In the genomic region with DNA sequence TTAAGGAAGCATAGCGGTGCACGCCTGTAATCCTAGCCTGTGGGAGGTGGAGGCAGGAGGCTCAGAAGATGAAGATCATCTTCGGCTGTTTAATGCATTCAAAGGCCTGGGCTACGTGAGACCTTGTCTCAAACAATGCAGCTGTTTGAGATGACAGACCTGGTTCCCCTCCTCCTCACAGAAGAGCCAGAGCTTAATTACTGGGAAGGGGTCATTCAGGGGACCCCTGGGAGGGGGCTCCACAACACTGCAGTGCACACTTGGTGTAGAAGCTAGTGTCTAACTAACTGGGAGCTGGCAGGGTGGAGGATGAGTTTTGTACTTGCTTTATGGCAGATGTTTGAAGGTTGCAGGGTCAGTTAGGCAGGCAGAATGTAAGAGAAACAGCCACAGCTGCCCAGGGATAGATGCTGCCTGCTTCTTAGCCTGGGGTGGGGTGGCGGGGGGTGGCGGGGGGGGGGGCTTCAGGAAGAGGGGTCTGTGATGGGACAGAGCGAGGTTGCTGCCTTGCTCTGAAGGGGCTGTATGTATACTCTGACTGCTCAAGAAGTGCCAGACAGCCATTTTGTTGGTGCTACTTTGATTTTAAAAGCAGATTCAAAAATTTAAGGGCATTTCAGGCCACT, we compare ENCODE assay signal across 9 mouse cellular contexts. TPM values are rescaled to one million over a fixed set of nuclear protein-coding genes. Genes with fewer than 3 reads are reported as not detected.
DNase-seq lines count a peak whose midpoint lies in the region; ATAC-seq and TF ChIP-seq lines count a peak whose summit lies in the region.
"Had no signal": no experiment of that assay in that cellular context is flagged by ENCODE, and none has a peak within 500 bp of the region (broad histone marks: within the 10 kb centered on the region; RNA-seq: fewer than 3 reads in every experiment).

No protein-coding gene starts in this region.

- H3K4me2 ChIP-seq in intestine, embryonic 15.5 days (replicated peaks) = no peak overlapping the region
- no peak overlapping the region for H3K4me2 ChIP-seq in intestine, postnatal 0 days (replicated peaks; ENCODE audit: low read depth)
- H3K4me2 ChIP-seq in embryonic facial prominence, embryonic 12.5 days (replicated peaks) = no peak overlapping the region
- H3K4me2 ChIP-seq in hindbrain, embryonic 16.5 days (ENCODE audit: low read length) = no peak overlapping the region
- H3K4me2 ChIP-seq in neural tube, embryonic 12.5 days (replicated peaks) = peak overlapping the region; percentile 33

- H3K27ac ChIP-seq in intestine, embryonic 15.5 days = no peak overlapping the region
- no peak overlapping the region for H3K27ac ChIP-seq in intestine, postnatal 0 days (ENCODE audit: low read depth, low read length)
- H3K27ac ChIP-seq in embryonic facial prominence, embryonic 12.5 days = peak overlapping the region; percentile 83
- 0 out of 2 replicates have a peak overlapping the region, but pooled peaks have one; percentile 42 for H3K27ac ChIP-seq in hindbrain, embryonic 16.5 days (ENCODE audit: low read depth, low read length)
- peak overlapping the region; percentile 86 for H3K27ac ChIP-seq in neural tube, embryonic 12.5 days

- H3K27me3 ChIP-seq in intestine, embryonic 15.5 days (replicated peaks) = no peaks in the 10 kb centered on the region
- no peaks in the 10 kb centered on the region for H3K27me3 ChIP-seq in intestine, postnatal 0 days (replicated peaks; ENCODE audit: control insufficient read depth, insufficient read depth, low read length)
- no peaks in the 10 kb centered on the region for H3K27me3 ChIP-seq in embryonic facial prominence, embryonic 12.5 days
- no peaks in the 10 kb centered on the region for H3K27me3 ChIP-seq in hindbrain, embryonic 16.5 days (replicated peaks; ENCODE audit: control insufficient read depth, insufficient read depth, low read length)
- H3K27me3 ChIP-seq in neural tube, embryonic 12.5 days (replicated peaks) = no peaks in the 10 kb centered on the region

- DNase-seq in spleen, postnatal 14 days (ENCODE audit: low spot score in 2 of 2) = no peak
- DNase-seq in spleen, postnatal 4 days (ENCODE audit: low spot score in 2 of 2) = no peak
- DNase-seq in right cerebral cortex, postnatal 4 days = no peak
- DNase-seq: cerebellum, adult 11 months had no signal

- 0 out of 2 replicates have a peak, but pooled peaks cover 9% of the 10 kb centered on the region for H3K4me1 ChIP-seq in intestine, embryonic 15.5 days (replicated peaks)
- no peaks in the 10 kb centered on the region for H3K4me1 ChIP-seq in intestine, postnatal 0 days (replicated peaks; ENCODE audit: control insufficient read depth, insufficient read depth, low read length)
- H3K4me1 ChIP-seq in embryonic facial prominence, embryonic 12.5 days = peaks cover 28% of the 10 kb centered on the region
- H3K4me1 ChIP-seq in hindbrain, embryonic 16.5 days (ENCODE audit: control insufficient read depth, insufficient read depth, low read depth, low read length) = peaks cover 15% of the 10 kb centered on the region
- peaks cover 28% of the 10 kb centered on the region for H3K4me1 ChIP-seq in neural tube, embryonic 12.5 days

- no peak overlapping the region for H3K4me3 ChIP-seq in intestine, embryonic 15.5 days (replicated peaks)
- H3K4me3 ChIP-seq in intestine, postnatal 0 days (ENCODE audit: low read depth, low read length) = no peak overlapping the region
- H3K4me3 ChIP-seq in embryonic facial prominence, embryonic 12.5 days = no peak overlapping the region
- no peak overlapping the region for H3K4me3 ChIP-seq in hindbrain, embryonic 16.5 days (ENCODE audit: low read length)
- H3K4me3 ChIP-seq in neural tube, embryonic 12.5 days = no peak overlapping the region

- H3K9ac ChIP-seq in intestine, embryonic 15.5 days = no peak overlapping the region
- H3K9ac ChIP-seq in intestine, postnatal 0 days (ENCODE audit: low read depth, low read length) = no peak overlapping the region
- 0 out of 2 replicates have a peak overlapping the region, but pooled peaks have one; percentile 19 for H3K9ac ChIP-seq in embryonic facial prominence, embryonic 12.5 days
- H3K9ac ChIP-seq in hindbrain, embryonic 16.5 days (ENCODE audit: low read depth, low read length) = no peak overlapping the region
- no peak overlapping the region for H3K9ac ChIP-seq in neural tube, embryonic 12.5 days

- TF ChIP-seq CTCF in intestine, postnatal 0 days (IDR thresholded peaks at IDR 0.05; ENCODE audit: low read depth) = no peak

- peaks cover 10% of the 10 kb centered on the region for H3K36me3 ChIP-seq in intestine, embryonic 15.5 days
- peaks cover 47% of the 10 kb centered on the region for H3K36me3 ChIP-seq in intestine, postnatal 0 days (ENCODE audit: control insufficient read depth, insufficient read depth)
- peaks cover 23% of the 10 kb centered on the region for H3K36me3 ChIP-seq in embryonic facial prominence, embryonic 12.5 days
- peaks cover 15% of the 10 kb centered on the region for H3K36me3 ChIP-seq in hindbrain, embryonic 16.5 days (ENCODE audit: control insufficient read depth, insufficient read depth, low read length)
- peaks cover 18% of the 10 kb centered on the region for H3K36me3 ChIP-seq in neural tube, embryonic 12.5 days

- ATAC-seq in intestine, embryonic 15.5 days = peak; percentile 15; the same call in 1 of the 2 replicates
- no peak for ATAC-seq in intestine, postnatal 0 days
- ATAC-seq in embryonic facial prominence, embryonic 12.5 days (ENCODE audit: insufficient number of reproducible peaks, insufficient read depth, low FRiP score, low TSS enrichment) = peak; percentile 55
- ATAC-seq in hindbrain, embryonic 16.5 days = peak; percentile 19; the same call in 1 of the 2 replicates
- ATAC-seq in neural tube, embryonic 12.5 days (ENCODE audit: low FRiP score, low read depth) = peak; percentile 43

- no peaks in the 10 kb centered on the region for H3K9me3 ChIP-seq in intestine, embryonic 15.5 days
- H3K9me3 ChIP-seq in intestine, postnatal 0 days (ENCODE audit: control insufficient read depth) = no peaks in the 10 kb centered on the region
- H3K9me3 ChIP-seq in embryonic facial prominence, embryonic 12.5 days = 0 out of 2 replicates have a peak, but pooled peaks cover 6% of the 10 kb centered on the region
- H3K9me3 ChIP-seq in hindbrain, embryonic 16.5 days (ENCODE audit: control insufficient read depth, low read length) = 0 out of 2 replicates have a peak, but pooled peaks cover 3% of the 10 kb centered on the region
- H3K9me3 ChIP-seq in neural tube, embryonic 12.5 days = peaks cover 5% of the 10 kb centered on the region; the same call in 1 of the 2 replicates

- WGBS in intestine, embryonic 15.5 days = 49% methylated on average over 7 of the region's 7 CpGs
- WGBS in intestine, postnatal 0 days = 65% methylated on average over 7 of the region's 7 CpGs
- WGBS in embryonic facial prominence, embryonic 12.5 days = 35% methylated on average over 5 of the region's 7 CpGs
- WGBS in hindbrain, embryonic 16.5 days = 27% methylated on average over 7 of the region's 7 CpGs
- WGBS in neural tube, embryonic 12.5 days = 18% methylated on average over 7 of the region's 7 CpGs

RNA-seq across cellular contexts. Expression of a gene that starts 26.6 kb away (rescaled TPM):
- 91.4 and 95.6 TPM in 2 replicates for polyA plus RNA-seq in intestine, embryonic 15.5 days (2015; fragmentation: Nextera tagmentation; extraction: Ambion mirVana)
- polyA plus RNA-seq in intestine, postnatal 0 days (2015; fragmentation: Nextera tagmentation; extraction: Ambion mirVana) = 178 and 192 TPM in 2 replicates
- polyA plus RNA-seq in embryonic facial prominence, embryonic 12.5 days (2016; fragmentation: Nextera tagmentation; extraction: Ambion mirVana) = 62.6 and 62.9 TPM in 2 replicates
- 66.2 and 69.5 TPM in 2 replicates for polyA plus RNA-seq in hindbrain, embryonic 16.5 days (2015; fragmentation: Nextera tagmentation; extraction: Ambion mirVana)
- polyA plus RNA-seq in neural tube, embryonic 12.5 days (2016; fragmentation: Nextera tagmentation; extraction: Ambion mirVana) = 60.5 and 67.1 TPM in 2 replicates

Comparison
In these comparisons a context has a peak if more than half of its experiments do, and no peak if none do; other contexts are left out.
1. H3K27ac ChIP-seq: peak in embryonic facial prominence, embryonic 12.5 days (single experiment), hindbrain, embryonic 16.5 days (single experiment) and neural tube, embryonic 12.5 days (single experiment); none in intestine, embryonic 15.5 days (single experiment) and intestine, postnatal 0 days (single experiment).